Mouse (Mus musculus) gastrocnemius, adult 2 months (tissue): Measurements from ENCODE around the gene Vti1a. TPM values are rescaled to one million over a fixed set of nuclear protein-coding genes. Genes with fewer than 3 reads are reported as not detected.
A peak's percentile ranks its signal among the peaks of the same experiment; 100 is the strongest.

Experiments
- DNase-seq: peaks from one replicate; pipeline ENCODE4 v3.0.0; 2022
- H3K27ac ChIP-seq: fragments of 200-600 bp; 2 replicates; pipeline ENCODE4 v1.8.1; 2022; ENCODE audit warnings: mild to moderate bottlenecking
- H3K4me3 ChIP-seq: fragments of 200-600 bp; 2 replicates; pipeline ENCODE4 v1.8.1; 2022; ENCODE audit warnings: mild to moderate bottlenecking, moderate library complexity
- CTCF ChIP-seq: fragments of 200-600 bp; IDR thresholded peaks from 2 replicates; pipeline ENCODE4 v1.8.1; 2022; ENCODE audit warnings: antibody characterized with exemption, mild to moderate bottlenecking, moderate library complexity
- intact Hi-C: fragments of 180-260 bp; cut with DNase I; formaldehyde crosslinking; loops from one replicate; pipeline ENCODE4 v1.15.1; 2025
- total RNA-seq, 2 experiments: library from RNA; stranded (reverse); gene quantifications; 2 replicates each; pipeline ENCODE4 v1.2.3; 2021

The Vti1a gene
- total RNA-seq, 2 experiments from 2014 or later, result 18.9 to 20.3 TPM

- TF ChIP-seq CTCF, result no peak
- Histone ChIP-seq H3K4me3 (no peak overlapping the region), H3K27ac (no peak overlapping the region)
- DNase-seq, result no peak
- intact Hi-C loops, result no loop called here
These were observed 34.7 kb downstream of the Vti1a start for GRCm38 (mm10) chr19:55350673-55351378.

- intact Hi-C loops, result no loop called here
- no peak for DNase-seq
- H3K27ac ChIP-seq, result no peak overlapping the region
- TF ChIP-seq CTCF, result no peak
- no peak overlapping the region for H3K4me3 ChIP-seq
These were observed 46.5 kb downstream of the Vti1a start for GRCm38 (mm10) chr19:55362606-55363005.

- intact Hi-C loops, result no loop called here
- no peak overlapping the region for H3K27ac ChIP-seq
- TF ChIP-seq CTCF, result no peak
- no peak for DNase-seq
- no peak overlapping the region for H3K4me3 ChIP-seq
These were observed 53.6 kb downstream of the Vti1a start for GRCm38 (mm10) chr19:55369691-55370090.

GRCm38 (mm10) chr19:55376331-55376730 is 60.2 kb downstream of the Vti1a start:
- intact Hi-C loops, result no loop called here
- Histone ChIP-seq H3K27ac (no peak overlapping the region), H3K4me3 (no peak overlapping the region)
- no peak for TF ChIP-seq CTCF
- DNase-seq, result no peak

GRCm38 (mm10) chr19:55377465-55377864 is 61.4 kb downstream of the Vti1a start:
- DNase-seq, result no peak
- Histone ChIP-seq H3K27ac (no peak overlapping the region), H3K4me3 (no peak overlapping the region)
- intact Hi-C loops, result no loop called here
- TF ChIP-seq CTCF, result no peak

- no peak overlapping the region for H3K27ac ChIP-seq
- intact Hi-C loops, result no loop called here
- TF ChIP-seq CTCF, result no peak
- H3K4me3 ChIP-seq, result no peak overlapping the region
- DNase-seq, result no peak
These were observed 62.8 kb downstream of the Vti1a start for GRCm38 (mm10) chr19:55378884-55379283.

- no peak for DNase-seq
- no peak for TF ChIP-seq CTCF
- no peak overlapping the region for H3K4me3 ChIP-seq
- intact Hi-C loops, result no loop called here
- H3K27ac ChIP-seq, result no peak overlapping the region
These were observed 64.7 kb downstream of the Vti1a start for GRCm38 (mm10) chr19:55380764-55381163.

GRCm38 (mm10) chr19:55381343-55381742 is 65.2 kb downstream of the Vti1a start:
- no peak overlapping the region for H3K27ac ChIP-seq
- no peak for DNase-seq

GRCm38 (mm10) chr19:55382745-55383144 is 66.7 kb downstream of the Vti1a start:
- intact Hi-C loops, result no loop called here
- H3K4me3 ChIP-seq, result no peak overlapping the region
- no peak for TF ChIP-seq CTCF
- H3K27ac ChIP-seq, result no peak overlapping the region
- no peak for DNase-seq

More at GRCm38 (mm10) chr19:55381343-55381742, 65.2 kb downstream of the Vti1a start:
- intact Hi-C loops, result no loop called here
- TF ChIP-seq CTCF, result no peak
- H3K4me3 ChIP-seq, result no peak overlapping the region

- intact Hi-C loops, result no loop called here
- TF ChIP-seq CTCF, result no peak
- no peak overlapping the region for H3K4me3 ChIP-seq
- no peak for DNase-seq
- no peak overlapping the region for H3K27ac ChIP-seq
These were observed 68.5 kb downstream of the Vti1a start for GRCm38 (mm10) chr19:55384634-55385033.

GRCm38 (mm10) chr19:55389019-55389418 is 72.9 kb downstream of the Vti1a start:
- intact Hi-C loops, result no loop called here
- no peak overlapping the region for H3K27ac ChIP-seq
- TF ChIP-seq CTCF, result no peak
- no peak for DNase-seq
- peak overlapping the region; percentile 20 for H3K4me3 ChIP-seq

- TF ChIP-seq CTCF, result no peak
- intact Hi-C loops, result no loop called here
- H3K27ac ChIP-seq, result no peak overlapping the region
- DNase-seq, result no peak
- H3K4me3 ChIP-seq, result no peak overlapping the region
These were observed 74.2 kb downstream of the Vti1a start for GRCm38 (mm10) chr19:55390323-55390722.

GRCm38 (mm10) chr19:55401638-55402037 is 85.5 kb downstream of the Vti1a start:
- no peak for DNase-seq
- H3K4me3 ChIP-seq, result no peak overlapping the region
- TF ChIP-seq CTCF, result no peak
- intact Hi-C loops, result no loop called here
- no peak overlapping the region for H3K27ac ChIP-seq

GRCm38 (mm10) chr19:55408486-55408885 is 92.4 kb downstream of the Vti1a start:
- H3K4me3 ChIP-seq, result no peak overlapping the region
- H3K27ac ChIP-seq, result no peak overlapping the region
- no peak for TF ChIP-seq CTCF
- DNase-seq, result no peak
- intact Hi-C loops, result no loop called here
